ENCODE assay signal across 10 mouse cellular contexts in genomic region chr7:29490704-29491470, GRCm38 (mm10). TPM values are rescaled to one million over a fixed set of nuclear protein-coding genes. Genes with fewer than 3 reads are reported as not detected.
DNase-seq lines count a peak whose midpoint lies in the region; ATAC-seq and TF ChIP-seq lines count a peak whose summit lies in the region.
"Had no signal": no experiment of that assay in that cellular context is flagged by ENCODE, and none has a peak within 500 bp of the region (broad histone marks: within the 10 kb centered on the region; RNA-seq: fewer than 3 reads in every experiment).

No protein-coding gene starts in this region.

- peak overlapping the region; percentile 37; the same call in 1 of the 2 replicates for H3K4me3 ChIP-seq in midbrain, embryonic 10.5 days
- H3K4me3 ChIP-seq in midbrain, postnatal 0 days (ENCODE audit: low read depth, low read length): no peak overlapping the region
- no peak overlapping the region for H3K4me3 ChIP-seq in lung, embryonic 14.5 days (ENCODE audit: low read depth, low read length)
- no peak overlapping the region for H3K4me3 ChIP-seq in midbrain, embryonic 11.5 days (ENCODE audit: low read depth, low read length)
- H3K4me3 ChIP-seq: heart, embryonic 12.5 days had no signal

- no peak for DNase-seq in midbrain, embryonic 10.5 days (ENCODE audit: low spot score)
- no peak for DNase-seq in midbrain, postnatal 0 days (ENCODE audit: low spot score)
- peak; percentile 65 for DNase-seq in cerebellum, adult 9-10 months
- no peak for DNase-seq in lung, embryonic 14.5 days
- no peak for DNase-seq in left cerebral cortex, adult 9 months (ENCODE audit: low spot score in 2 of 2)
- DNase-seq in kidney, adult 9 months: no peak
- DNase-seq in midbrain, embryonic 11.5 days (ENCODE audit: low spot score, missing footprints): no peak
- DNase-seq: thymus, postnatal 36 days had no signal

- WGBS in midbrain, embryonic 10.5 days: 74% methylated on average over 8 of the region's 8 CpGs
- WGBS in midbrain, postnatal 0 days: 77% methylated on average over 8 of the region's 8 CpGs
- WGBS in lung, embryonic 14.5 days: 74% methylated on average over 8 of the region's 8 CpGs
- 66% methylated on average over 8 of the region's 8 CpGs for WGBS in midbrain, embryonic 11.5 days

- peaks cover 10% of the 10 kb centered on the region; the same call in 1 of the 2 replicates for H3K36me3 ChIP-seq in midbrain, embryonic 10.5 days
- no peaks in the 10 kb centered on the region; the same call in 1 of the 2 replicates for H3K36me3 ChIP-seq in midbrain, postnatal 0 days (ENCODE audit: insufficient read depth, low read length)
- H3K36me3 ChIP-seq in lung, embryonic 14.5 days (ENCODE audit: insufficient read depth): no peaks in the 10 kb centered on the region
- no peaks in the 10 kb centered on the region for H3K36me3 ChIP-seq in midbrain, embryonic 11.5 days (ENCODE audit: control insufficient read depth, insufficient read depth, low read length)
- H3K36me3 ChIP-seq: heart, embryonic 12.5 days had no signal

- H3K9me3 ChIP-seq in midbrain, embryonic 10.5 days (replicated peaks): 0 out of 2 replicates have a peak, but pooled peaks cover 2% of the 10 kb centered on the region
- H3K9me3 ChIP-seq in midbrain, postnatal 0 days (ENCODE audit: low read length): no peaks in the 10 kb centered on the region
- H3K9me3 ChIP-seq in lung, embryonic 14.5 days (ENCODE audit: low read depth, low read length): no peaks in the 10 kb centered on the region
- H3K9me3 ChIP-seq in midbrain, embryonic 11.5 days (ENCODE audit: control insufficient read depth, low read length): no peaks in the 10 kb centered on the region
- H3K9me3 ChIP-seq: heart, embryonic 12.5 days; megakaryocyte, embryonic 14.5 days had no signal

- no peak overlapping the region for H3K9ac ChIP-seq in midbrain, postnatal 0 days (replicated peaks; ENCODE audit: low read length, poor library complexity, severe bottlenecking)
- no peak overlapping the region for H3K9ac ChIP-seq in lung, embryonic 14.5 days
- H3K9ac ChIP-seq in midbrain, embryonic 11.5 days (ENCODE audit: low read length): no peak overlapping the region
- H3K9ac ChIP-seq: heart, embryonic 12.5 days had no signal

- TF ChIP-seq CTCF in midbrain, postnatal 0 days (IDR thresholded peaks at IDR 0.05): no peak
- no peak for TF ChIP-seq CTCF in lung, embryonic 14.5 days (IDR thresholded peaks at IDR 0.05; ENCODE audit: low read depth)

- H3K4me1 ChIP-seq in midbrain, embryonic 10.5 days: peaks cover 56% of the 10 kb centered on the region
- H3K4me1 ChIP-seq in midbrain, postnatal 0 days (ENCODE audit: insufficient read depth, low read length): no peaks in the 10 kb centered on the region
- H3K4me1 ChIP-seq in lung, embryonic 14.5 days (ENCODE audit: insufficient read depth): peaks cover 4% of the 10 kb centered on the region; the same call in 1 of the 2 replicates
- H3K4me1 ChIP-seq in midbrain, embryonic 11.5 days (ENCODE audit: control insufficient read depth, insufficient read depth, low read length): peaks cover 25% of the 10 kb centered on the region
- H3K4me1 ChIP-seq: heart, embryonic 12.5 days had no signal

- H3K27ac ChIP-seq in midbrain, embryonic 10.5 days (replicated peaks): no peak overlapping the region
- no peak overlapping the region for H3K27ac ChIP-seq in midbrain, postnatal 0 days (ENCODE audit: low read depth, low read length)
- peak overlapping the region; percentile 27; the same call in 1 of the 2 replicates for H3K27ac ChIP-seq in lung, embryonic 14.5 days (ENCODE audit: low read depth)
- H3K27ac ChIP-seq in midbrain, embryonic 11.5 days (ENCODE audit: low read depth, low read length): no peak overlapping the region

- no peak for ATAC-seq in midbrain, postnatal 0 days (ENCODE audit: low FRiP score)
- no peak for ATAC-seq in lung, embryonic 14.5 days (ENCODE audit: insufficient read depth)
- ATAC-seq in midbrain, embryonic 11.5 days (ENCODE audit: low FRiP score): no peak

- peaks cover 94% of the 10 kb centered on the region for H3K27me3 ChIP-seq in midbrain, embryonic 10.5 days (ENCODE audit: low read depth, poor library complexity, severe bottlenecking)
- no peaks in the 10 kb centered on the region for H3K27me3 ChIP-seq in midbrain, postnatal 0 days (ENCODE audit: insufficient read depth, low read length)
- H3K27me3 ChIP-seq in lung, embryonic 14.5 days (ENCODE audit: insufficient read depth, low read length): no peaks in the 10 kb centered on the region
- peaks cover 56% of the 10 kb centered on the region for H3K27me3 ChIP-seq in midbrain, embryonic 11.5 days (ENCODE audit: control insufficient read depth, insufficient read depth, low read length)
- H3K27me3 ChIP-seq: megakaryocyte, embryonic 14.5 days had no signal

- no peak overlapping the region for H3K4me2 ChIP-seq in midbrain, postnatal 0 days (ENCODE audit: low read depth, low read length, poor library complexity, severe bottlenecking)
- H3K4me2 ChIP-seq in lung, embryonic 14.5 days: no peak overlapping the region
- H3K4me2 ChIP-seq in midbrain, embryonic 11.5 days: no peak overlapping the region
- H3K4me2 ChIP-seq: heart, embryonic 12.5 days had no signal

RNA-seq across cellular contexts. Expression of gene Sipa1l3, which starts 27.6 kb away (rescaled TPM):
- polyA plus RNA-seq in midbrain, embryonic 10.5 days (2016; fragmentation: Nextera tagmentation; extraction: Ambion mirVana): 8.4 and 8.7 TPM in 2 replicates
- total RNA-seq in midbrain, postnatal 0 days (2014; rRNA removed): 72.8 and 80.7 TPM in 2 replicates
- polyA plus RNA-seq in midbrain, postnatal 0 days (2015; fragmentation: Nextera tagmentation; extraction: Ambion mirVana): 12.9 and 13.9 TPM in 2 replicates
- 20.2 and 20.4 TPM in 2 replicates for polyA plus RNA-seq in lung, embryonic 14.5 days (2014; fragmentation: Nextera tagmentation; extraction: Ambion mirVana)
- 5.8 and 7.8 TPM in 2 replicates for polyA plus RNA-seq in midbrain, embryonic 11.5 days (2014; fragmentation: Nextera tagmentation; extraction: Ambion mirVana)
